ENCODE assay signal across 8 mouse cellular contexts in the genomic region with DNA sequence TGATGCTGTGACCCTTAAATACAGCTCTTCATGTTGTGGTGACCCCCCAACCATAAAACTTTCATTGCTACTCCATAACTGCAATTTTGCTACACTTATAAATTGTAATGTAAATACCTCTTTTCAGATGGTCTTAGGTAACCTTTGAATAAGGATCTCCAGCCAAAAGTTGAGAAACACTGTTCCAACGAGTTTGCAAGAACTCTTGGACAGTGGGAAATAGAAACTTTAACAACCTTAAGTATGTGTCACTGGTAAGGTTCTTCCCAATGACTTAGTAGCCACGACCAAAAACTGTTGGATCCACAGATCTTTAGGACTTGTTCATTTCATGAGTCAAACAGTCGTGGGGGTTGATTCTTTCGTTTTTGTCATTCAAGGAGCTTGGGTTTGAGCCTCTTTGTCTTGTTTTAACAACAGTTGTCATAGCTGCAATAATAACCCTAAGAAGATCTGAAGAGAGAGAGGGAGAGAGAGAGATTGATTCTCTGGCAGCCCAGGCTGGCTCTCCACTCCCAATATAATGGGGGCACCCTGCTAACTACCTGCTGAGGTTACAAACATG. TPM values are rescaled to one million over a fixed set of nuclear protein-coding genes. Genes with fewer than 3 reads are reported as not detected.
A peak's percentile ranks its signal among the peaks of the same experiment; 100 is the strongest.
DNase-seq lines count a peak whose midpoint lies in the region; ATAC-seq and TF ChIP-seq lines count a peak whose summit lies in the region.

No protein-coding gene starts in this region.

- peak overlapping the region; percentile 86 for H3K4me2 ChIP-seq in lung, embryonic 14.5 days
- H3K4me2 ChIP-seq in embryonic facial prominence, embryonic 15.5 days (replicated peaks) = peak overlapping the region; percentile 95
- H3K4me2 ChIP-seq in intestine, embryonic 16.5 days (ENCODE audit: low read depth, low read length) = peak overlapping the region; percentile 71
- peak overlapping the region; percentile 97 for H3K4me2 ChIP-seq in neural tube, embryonic 12.5 days (replicated peaks)

- no peaks in the 10 kb centered on the region for H3K36me3 ChIP-seq in lung, embryonic 14.5 days (ENCODE audit: insufficient read depth)
- no peaks in the 10 kb centered on the region for H3K36me3 ChIP-seq in embryonic facial prominence, embryonic 15.5 days
- no peaks in the 10 kb centered on the region for H3K36me3 ChIP-seq in intestine, embryonic 16.5 days (ENCODE audit: control insufficient read depth, insufficient read depth, low read length)
- H3K36me3 ChIP-seq in neural tube, embryonic 12.5 days = no peaks in the 10 kb centered on the region

- peak overlapping the region; percentile 46; the same call in 1 of the 2 replicates for H3K9ac ChIP-seq in lung, embryonic 14.5 days
- no peak overlapping the region for H3K9ac ChIP-seq in embryonic facial prominence, embryonic 15.5 days
- peak overlapping the region; percentile 62; the same call in 1 of the 2 replicates for H3K9ac ChIP-seq in intestine, embryonic 16.5 days (ENCODE audit: low read depth, low read length)
- H3K9ac ChIP-seq in neural tube, embryonic 12.5 days = peak overlapping the region; percentile 52; the same call in 1 of the 2 replicates

- no peak for ATAC-seq in lung, embryonic 14.5 days (ENCODE audit: insufficient read depth)
- no peak for ATAC-seq in embryonic facial prominence, embryonic 15.5 days (ENCODE audit: insufficient number of reproducible peaks, low FRiP score, low TSS enrichment, low read depth)
- no peak for ATAC-seq in intestine, embryonic 16.5 days
- no peak for ATAC-seq in neural tube, embryonic 12.5 days (ENCODE audit: low FRiP score, low read depth)
- no peak for ATAC-seq in erythroid progenitor cell, adult 5-6 weeks (replicated peaks; ENCODE audit: low FRiP score, poor library complexity, severe bottlenecking)

- H3K4me1 ChIP-seq in lung, embryonic 14.5 days (ENCODE audit: insufficient read depth) = no peaks in the 10 kb centered on the region; the same call in 1 of the 2 replicates
- H3K4me1 ChIP-seq in embryonic facial prominence, embryonic 15.5 days = peaks cover 19% of the 10 kb centered on the region
- 0 out of 2 replicates have a peak, but pooled peaks cover 4% of the 10 kb centered on the region for H3K4me1 ChIP-seq in intestine, embryonic 16.5 days (ENCODE audit: control insufficient read depth, insufficient read depth, low read length)
- peaks cover 21% of the 10 kb centered on the region for H3K4me1 ChIP-seq in neural tube, embryonic 12.5 days

- H3K27ac ChIP-seq in lung, embryonic 14.5 days (ENCODE audit: low read depth) = peak overlapping the region; percentile 77; the same call in 1 of the 2 replicates
- peak overlapping the region; percentile 74; the same call in 1 of the 2 replicates for H3K27ac ChIP-seq in embryonic facial prominence, embryonic 15.5 days (replicated peaks)
- 0 out of 2 replicates have a peak overlapping the region, but pooled peaks have one; percentile 53 for H3K27ac ChIP-seq in intestine, embryonic 16.5 days (ENCODE audit: low read length)
- H3K27ac ChIP-seq in neural tube, embryonic 12.5 days = no peak overlapping the region

- DNase-seq in lung, embryonic 14.5 days = no peak
- DNase-seq in lung, postnatal 14 days = no peak
- DNase-seq in right cerebral cortex, postnatal 14 days = no peak
- no peak for DNase-seq in gastrocnemius, postnatal 14 days

- peak overlapping the region; percentile 55 for H3K4me3 ChIP-seq in lung, embryonic 14.5 days (ENCODE audit: low read depth, low read length)
- peak overlapping the region; percentile 65 for H3K4me3 ChIP-seq in embryonic facial prominence, embryonic 15.5 days (replicated peaks)
- peak overlapping the region; percentile 67 for H3K4me3 ChIP-seq in intestine, embryonic 16.5 days (ENCODE audit: low read length)
- H3K4me3 ChIP-seq in neural tube, embryonic 12.5 days = peak overlapping the region; percentile 63

- H3K9me3 ChIP-seq in lung, embryonic 14.5 days (ENCODE audit: low read depth, low read length) = no peaks in the 10 kb centered on the region
- H3K9me3 ChIP-seq in embryonic facial prominence, embryonic 15.5 days (replicated peaks) = no peaks in the 10 kb centered on the region
- no peaks in the 10 kb centered on the region for H3K9me3 ChIP-seq in intestine, embryonic 16.5 days (ENCODE audit: control insufficient read depth, low read length)
- H3K9me3 ChIP-seq in neural tube, embryonic 12.5 days = no peaks in the 10 kb centered on the region

- H3K27me3 ChIP-seq in lung, embryonic 14.5 days (ENCODE audit: insufficient read depth, low read length) = no peaks in the 10 kb centered on the region
- no peaks in the 10 kb centered on the region for H3K27me3 ChIP-seq in embryonic facial prominence, embryonic 15.5 days
- no peaks in the 10 kb centered on the region for H3K27me3 ChIP-seq in intestine, embryonic 16.5 days (replicated peaks; ENCODE audit: control insufficient read depth, insufficient read depth, low read length)
- H3K27me3 ChIP-seq in neural tube, embryonic 12.5 days (replicated peaks) = no peaks in the 10 kb centered on the region

- intact Hi-C loops in gastrocnemius, postnatal 14 days (cut with DNase I; ENCODE audit: low total_unique reads) = no loop called here

- 77% methylated on average over 4 of the region's 4 CpGs for WGBS in lung, embryonic 14.5 days
- 82% methylated on average over 4 of the region's 4 CpGs for WGBS in embryonic facial prominence, embryonic 15.5 days
- 84% methylated on average over 4 of the region's 4 CpGs for WGBS in intestine, embryonic 16.5 days
- WGBS in neural tube, embryonic 12.5 days = 87% methylated on average over 4 of the region's 4 CpGs

- no peak for TF ChIP-seq CTCF in lung, embryonic 14.5 days (IDR thresholded peaks at IDR 0.05; ENCODE audit: low read depth)

RNA-seq across cellular contexts. Expression of a gene that starts 21.1 kb away (rescaled TPM):
- polyA plus RNA-seq in lung, embryonic 14.5 days (2014; fragmentation: Nextera tagmentation; extraction: Ambion mirVana) = 73.3 and 73.6 TPM in 2 replicates
- 57.1 and 57.4 TPM in 2 replicates for polyA plus RNA-seq in embryonic facial prominence, embryonic 15.5 days (2015; fragmentation: Nextera tagmentation; extraction: Ambion mirVana)
- 39.4 and 39.5 TPM in 2 replicates for polyA plus RNA-seq in intestine, embryonic 16.5 days (2015; fragmentation: Nextera tagmentation; extraction: Ambion mirVana)
- 55.2 and 56.5 TPM in 2 replicates for polyA plus RNA-seq in neural tube, embryonic 12.5 days (2016; fragmentation: Nextera tagmentation; extraction: Ambion mirVana)
- total RNA-seq in erythroid progenitor cell, adult 5-6 weeks (2015; ENCODE audit: low replicate concordance) = 31.9 and 32.1 TPM in 2 replicates
- 38.1 and 46.3 TPM in 2 replicates for total RNA-seq in erythroid progenitor cell, adult 5-6 weeks (2017; ENCODE audit: low replicate concordance)
- 10 to 100 TPM; 26.1 to 28.7 TPM for total RNA-seq in gastrocnemius, postnatal 14 days (2021)

RNA-seq across cellular contexts. Expression of a gene that starts 58.0 kb away (rescaled TPM):
- 32.8 and 36.4 TPM in 2 replicates for polyA plus RNA-seq in lung, embryonic 14.5 days (2014; fragmentation: Nextera tagmentation; extraction: Ambion mirVana)
- 33.3 and 37.0 TPM in 2 replicates for polyA plus RNA-seq in embryonic facial prominence, embryonic 15.5 days (2015; fragmentation: Nextera tagmentation; extraction: Ambion mirVana)
- polyA plus RNA-seq in intestine, embryonic 16.5 days (2015; fragmentation: Nextera tagmentation; extraction: Ambion mirVana) = 103 and 120 TPM in 2 replicates
- 8.5 and 9.0 TPM in 2 replicates for polyA plus RNA-seq in neural tube, embryonic 12.5 days (2016; fragmentation: Nextera tagmentation; extraction: Ambion mirVana)
- 21.8 and 37.8 TPM in 2 replicates for total RNA-seq in erythroid progenitor cell, adult 5-6 weeks (2015; ENCODE audit: low replicate concordance)
- total RNA-seq in erythroid progenitor cell, adult 5-6 weeks (2017; ENCODE audit: low replicate concordance) = 20.5 and 33.1 TPM in 2 replicates
- 10 to 100 TPM in 1 of 2 experiments, 1 to 10 TPM in 1; 9.0 to 10.1 TPM for total RNA-seq in gastrocnemius, postnatal 14 days (2021)
